Mouse (Mus musculus) kidney, postnatal 36 days (tissue): ENCODE data around the gene Pml.

Source experiments
- DNase-seq, 2 experiments: peaks; one replicate each; pipeline ENCODE4 v3.0.0; 2021 to 2022; ENCODE audit warnings: mixed read lengths in 2 of 2

The Pml gene

DNA sequence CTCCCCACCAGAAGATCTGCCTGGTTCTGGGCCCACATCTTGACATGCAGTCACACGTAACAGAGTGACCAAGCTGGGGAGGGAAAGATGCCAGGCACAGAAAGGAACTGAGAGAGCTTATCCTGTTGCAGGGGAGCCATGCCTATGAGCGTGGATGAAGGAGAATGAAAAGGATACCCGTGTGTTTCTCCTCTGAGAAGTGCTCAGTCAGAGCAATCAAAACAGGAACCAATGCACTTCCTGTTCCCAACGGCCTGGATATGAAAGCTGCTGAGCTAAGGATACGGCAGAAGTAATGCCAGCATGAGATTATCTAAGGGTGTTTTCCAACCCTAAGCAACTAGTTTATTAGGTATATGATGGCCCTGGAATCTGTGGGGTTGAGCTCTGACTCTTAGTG, 17.2 kb downstream of the Pml start:
- DNase-seq: peak in 1 of 2 experiments; percentile 16

DNA sequence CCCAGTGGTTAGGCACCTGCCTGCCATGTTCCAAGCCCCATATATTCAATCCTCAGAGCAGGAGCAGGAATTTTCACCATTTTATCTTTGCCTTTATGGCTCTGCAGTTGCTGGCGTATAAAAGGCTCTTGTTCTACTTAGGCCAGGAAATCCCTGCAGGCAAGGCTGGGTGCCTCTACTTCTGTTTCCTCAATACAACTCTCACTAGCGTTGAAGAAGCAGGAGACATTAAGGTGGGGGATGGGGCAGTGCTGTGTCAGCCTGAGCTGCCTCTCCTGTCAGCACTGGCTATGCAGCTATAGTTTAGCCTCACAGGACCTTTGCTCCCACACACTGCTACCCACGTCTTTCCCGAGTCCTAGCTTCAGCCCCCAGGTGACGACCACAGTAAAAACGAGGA, 17.8 kb downstream of the Pml start:
- peak in 1 of 2 experiments; percentile 17 for DNase-seq

DNA sequence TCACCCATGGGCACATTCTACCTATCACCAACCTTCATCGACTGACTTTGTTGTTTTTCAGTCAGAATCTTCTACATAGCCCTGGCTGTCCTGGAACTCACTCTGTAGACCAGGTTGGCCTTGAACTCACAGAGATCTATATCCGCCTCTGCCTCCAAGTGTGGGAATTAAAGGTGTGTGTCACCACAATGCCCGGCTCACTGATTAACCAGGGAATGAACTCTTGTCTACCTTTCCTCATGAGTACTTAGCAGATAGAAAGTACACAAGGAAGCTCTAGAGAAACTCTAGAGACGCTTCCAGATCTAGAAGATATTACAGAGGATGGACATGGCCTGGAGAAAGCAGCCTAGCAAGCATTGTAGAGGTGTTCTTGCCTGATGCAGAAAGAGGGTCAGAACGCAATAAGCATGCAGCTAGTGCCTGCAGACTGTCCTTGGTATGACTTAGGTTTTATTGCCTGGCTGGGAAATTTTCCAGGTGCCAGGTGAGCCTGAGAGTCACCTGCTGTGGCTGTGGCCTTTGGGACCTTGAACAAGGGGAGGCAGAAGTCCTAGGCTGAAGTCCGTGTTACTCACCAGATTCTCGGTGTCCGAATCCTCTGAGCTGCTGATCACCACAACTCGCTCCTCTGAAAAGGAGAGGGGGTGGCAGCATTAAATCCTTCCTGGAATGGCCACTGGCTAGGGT, 20.7 kb downstream of the Pml start:
- DNase-seq: peak; percentile 56 to 65

DNA sequence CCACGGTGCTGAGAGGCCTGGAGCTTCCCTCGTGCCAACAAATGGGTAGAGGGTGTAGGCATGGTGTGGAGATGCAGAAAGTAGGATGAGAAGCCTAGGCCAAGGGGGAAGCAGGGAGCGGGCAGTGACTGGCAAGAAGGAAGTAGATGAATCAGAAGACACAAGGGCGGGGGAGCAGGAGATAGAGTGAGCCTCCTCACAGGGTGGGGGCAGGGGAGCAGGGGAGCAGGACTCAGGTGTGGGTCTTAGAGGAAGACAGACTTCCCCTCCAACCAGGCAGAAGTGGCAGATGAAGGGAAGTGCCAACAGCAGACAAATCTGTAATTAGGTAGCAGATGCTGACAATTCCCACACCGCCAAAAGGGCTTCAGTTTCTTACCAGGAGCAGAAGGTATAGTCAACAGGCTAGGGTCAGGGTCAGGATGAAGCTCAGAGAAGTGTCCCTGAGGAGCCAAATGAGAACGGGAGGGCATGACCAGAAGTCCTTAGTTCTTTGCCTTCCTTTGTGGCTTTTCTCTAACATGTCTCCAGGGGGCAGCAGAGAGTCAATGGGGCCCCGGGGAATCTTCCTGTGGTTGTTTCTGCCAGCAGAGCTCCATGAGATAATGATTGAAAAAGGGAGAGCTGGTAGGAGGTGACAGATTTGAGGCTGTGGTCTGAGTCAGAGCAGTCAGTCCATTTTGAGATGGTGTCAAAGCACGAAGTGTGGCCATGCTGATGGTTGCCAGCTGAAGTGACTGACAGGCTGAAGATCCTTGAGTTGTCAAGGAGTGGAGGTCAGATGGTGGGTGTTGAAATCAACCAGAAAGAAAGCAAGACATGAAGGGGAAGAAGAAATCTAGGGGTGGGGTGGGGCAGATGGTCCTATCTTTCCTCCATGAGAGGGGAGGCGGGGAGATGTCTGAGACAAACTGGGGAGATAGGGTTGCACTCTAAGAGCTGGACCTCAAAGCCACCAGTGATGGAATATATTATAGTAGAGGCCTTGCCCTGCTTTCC, 23.4 kb downstream of the Pml start:
- DNase-seq: peak; percentile 38 to 77

DNA sequence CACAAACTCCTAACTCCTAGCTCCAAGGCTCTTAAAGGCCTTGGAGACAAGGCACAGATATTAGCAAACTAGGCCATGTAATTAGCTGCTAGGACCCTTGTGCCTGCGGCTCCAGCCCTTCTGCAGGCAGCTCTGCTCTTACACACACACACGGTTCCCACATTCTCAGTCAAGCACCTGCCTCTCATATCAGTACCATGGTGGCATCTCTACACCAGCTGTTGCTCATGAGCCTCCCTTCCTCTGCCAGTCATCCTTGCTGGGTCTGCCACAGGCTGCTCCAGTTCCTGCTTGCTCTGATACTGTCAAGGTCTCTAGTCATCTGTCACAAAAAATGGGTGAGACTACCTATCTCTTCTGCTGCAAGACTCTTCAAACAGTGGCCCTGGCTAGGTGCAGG, 25.2 kb downstream of the Pml start:
- no peak for DNase-seq

DNA sequence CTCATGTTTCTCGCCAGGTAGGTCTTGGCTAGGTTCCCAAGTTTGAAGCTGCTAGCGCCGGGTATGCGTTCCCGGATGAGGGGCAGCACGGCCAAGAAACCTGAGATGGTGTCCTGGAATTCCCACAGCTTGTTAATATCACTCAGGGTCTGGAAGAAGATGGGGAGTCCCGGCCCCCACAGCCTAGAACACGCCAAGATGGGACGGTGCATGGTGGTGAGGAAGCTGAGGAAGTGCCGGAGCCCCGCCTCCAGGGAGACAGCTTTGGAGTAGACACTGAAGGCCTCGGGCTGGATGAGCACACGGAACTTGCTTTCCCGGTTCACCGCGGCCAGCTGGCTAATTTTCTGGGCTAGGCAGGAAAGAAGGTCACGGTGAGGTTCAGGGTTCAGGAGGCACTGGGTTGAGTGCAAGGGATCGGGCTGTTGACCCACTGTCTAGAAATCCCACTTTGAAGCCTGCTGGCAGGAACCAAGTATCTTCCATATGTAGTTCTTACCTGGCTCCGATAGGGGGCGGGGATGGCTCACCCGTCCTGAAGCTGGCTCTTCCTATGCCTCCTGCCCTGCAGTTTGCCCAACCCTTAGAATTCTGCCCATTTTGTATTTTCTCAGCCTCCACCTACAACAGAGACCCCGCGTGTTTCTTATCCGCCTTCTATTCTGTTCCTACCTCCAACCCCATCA, 29.2 kb downstream of the Pml start:
- DNase-seq: peak; percentile 65 to 81

DNA sequence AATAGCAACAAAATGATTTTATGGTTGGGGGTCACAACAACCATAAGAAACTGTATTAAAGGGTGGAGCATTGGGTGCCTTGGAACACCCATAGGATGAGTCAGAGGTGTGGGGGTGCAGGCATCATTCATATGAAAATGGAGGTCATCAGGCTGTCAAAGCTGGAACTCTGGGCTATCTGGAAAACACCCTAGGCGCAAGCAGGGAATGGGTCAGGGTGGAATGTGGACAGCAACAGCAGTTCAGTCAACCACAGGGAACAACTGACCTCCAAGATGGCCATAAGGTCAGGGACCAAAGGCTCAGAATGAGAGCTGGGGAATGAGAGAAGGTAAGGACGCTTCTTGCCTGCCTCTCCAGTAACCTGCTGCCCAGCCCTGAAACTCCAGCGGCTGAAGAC, 31.0 kb downstream of the Pml start:
- no peak for DNase-seq

DNA sequence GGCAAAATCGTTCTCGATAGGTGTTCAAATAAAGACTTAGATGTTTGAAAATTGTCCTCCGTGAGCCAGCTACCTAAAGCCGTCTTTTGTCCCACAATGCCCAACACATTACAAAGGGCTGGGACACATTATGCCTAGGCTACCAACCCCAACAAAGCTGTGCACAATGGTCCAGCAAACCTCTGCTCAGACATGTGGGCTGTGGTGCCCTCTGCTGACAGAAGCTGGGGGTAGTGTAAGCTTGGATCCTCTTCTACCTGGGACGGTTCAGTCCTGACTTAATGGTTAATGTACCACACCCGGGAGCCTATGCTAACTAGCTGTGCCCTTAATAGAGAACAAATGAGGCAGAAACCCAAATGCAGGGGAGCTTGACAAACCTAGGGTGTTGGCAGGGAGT, 33.2 kb downstream of the Pml start:
- DNase-seq: peak; percentile 71 to 85

DNA sequence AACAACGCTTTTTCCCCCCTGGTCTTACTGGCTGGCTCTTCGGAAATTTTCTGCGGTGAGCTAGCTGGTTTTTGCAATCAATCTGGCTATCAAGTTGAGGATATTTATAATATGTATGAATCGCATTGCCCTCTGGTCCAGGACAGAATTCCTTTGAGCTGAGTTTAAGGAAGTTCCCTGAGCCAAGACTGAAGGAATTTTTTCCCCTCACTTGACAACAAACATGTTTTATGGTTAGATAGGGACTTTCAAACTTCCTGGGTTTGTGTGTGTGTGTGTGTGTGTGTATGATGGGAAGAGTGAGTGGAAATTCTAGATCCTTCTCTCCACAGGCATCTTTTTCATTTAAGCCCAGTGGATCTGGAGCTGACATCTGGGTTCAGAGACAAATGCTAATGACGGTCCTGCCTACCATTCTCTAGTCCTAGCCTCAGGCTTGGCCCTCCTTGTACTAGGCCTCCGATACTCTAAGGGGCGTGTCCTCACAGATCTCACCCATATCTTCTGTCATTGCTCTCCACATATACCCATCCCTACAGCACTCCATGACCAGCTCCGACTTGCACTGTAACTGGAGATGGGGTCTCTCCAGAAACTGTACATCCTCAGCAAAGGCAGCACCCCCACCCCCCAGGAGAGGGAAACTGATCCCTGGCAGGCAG, 34.9 kb downstream of the Pml start:
- DNase-seq: peak; percentile 68 to 77

DNA sequence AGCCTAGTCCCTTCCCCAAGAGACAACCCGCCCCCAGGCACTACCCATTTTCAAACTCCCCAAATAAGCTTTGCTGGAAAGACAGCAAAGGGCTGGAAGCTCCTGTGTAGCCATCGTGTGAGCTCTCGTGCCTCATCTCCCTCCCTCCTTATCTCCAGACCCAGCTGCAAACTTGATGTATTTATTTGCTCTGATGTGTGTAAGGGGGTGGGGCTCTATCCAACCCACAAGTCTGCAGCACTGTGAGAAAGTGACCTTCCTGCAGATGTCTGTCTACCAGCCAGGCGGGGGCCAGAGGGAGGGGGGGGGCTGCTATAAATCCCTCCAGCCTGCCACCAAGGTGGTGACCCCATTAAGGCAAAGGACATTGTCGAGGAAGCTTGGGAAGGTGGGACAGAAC, 35.7 kb downstream of the Pml start:
- DNase-seq: peak; percentile 47 to 56

DNA sequence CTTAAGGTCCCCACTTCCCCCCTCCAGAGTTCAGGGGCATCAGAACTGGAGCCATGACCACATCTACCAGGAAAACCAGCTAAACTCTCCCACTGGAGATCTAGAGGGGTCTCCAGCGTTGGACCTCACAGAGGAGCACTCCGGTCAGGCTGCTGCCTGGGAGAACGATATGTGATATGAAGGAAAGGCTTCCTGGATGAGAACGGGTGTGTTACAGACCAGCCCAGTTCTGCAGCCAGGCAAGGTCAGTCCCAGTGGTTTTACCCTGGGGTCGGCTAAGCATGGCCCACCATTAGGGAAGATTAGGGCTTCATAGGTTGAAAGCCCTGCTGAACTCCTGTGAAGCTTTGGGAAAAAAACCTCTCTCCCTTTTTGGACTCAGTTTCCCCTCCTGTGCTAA, 36.2 kb downstream of the Pml start:
- DNase-seq: no peak

DNA sequence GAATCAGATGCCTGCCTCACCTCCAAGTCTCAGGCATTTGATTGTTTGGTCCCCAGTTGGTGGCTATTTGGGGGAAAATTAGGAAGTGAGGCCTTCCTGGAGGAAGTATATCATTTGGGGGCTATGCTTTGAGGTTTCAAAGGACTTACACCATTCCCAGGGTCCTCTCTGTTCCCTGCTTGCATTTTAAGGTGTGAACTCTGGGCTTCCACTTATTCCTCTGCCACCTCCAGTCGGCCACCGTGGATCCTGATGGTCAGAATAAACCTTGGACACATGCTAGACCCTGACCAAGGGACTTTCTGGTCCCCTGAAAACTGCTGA, 39.3 kb downstream of the Pml start:
- no peak for DNase-seq

DNA sequence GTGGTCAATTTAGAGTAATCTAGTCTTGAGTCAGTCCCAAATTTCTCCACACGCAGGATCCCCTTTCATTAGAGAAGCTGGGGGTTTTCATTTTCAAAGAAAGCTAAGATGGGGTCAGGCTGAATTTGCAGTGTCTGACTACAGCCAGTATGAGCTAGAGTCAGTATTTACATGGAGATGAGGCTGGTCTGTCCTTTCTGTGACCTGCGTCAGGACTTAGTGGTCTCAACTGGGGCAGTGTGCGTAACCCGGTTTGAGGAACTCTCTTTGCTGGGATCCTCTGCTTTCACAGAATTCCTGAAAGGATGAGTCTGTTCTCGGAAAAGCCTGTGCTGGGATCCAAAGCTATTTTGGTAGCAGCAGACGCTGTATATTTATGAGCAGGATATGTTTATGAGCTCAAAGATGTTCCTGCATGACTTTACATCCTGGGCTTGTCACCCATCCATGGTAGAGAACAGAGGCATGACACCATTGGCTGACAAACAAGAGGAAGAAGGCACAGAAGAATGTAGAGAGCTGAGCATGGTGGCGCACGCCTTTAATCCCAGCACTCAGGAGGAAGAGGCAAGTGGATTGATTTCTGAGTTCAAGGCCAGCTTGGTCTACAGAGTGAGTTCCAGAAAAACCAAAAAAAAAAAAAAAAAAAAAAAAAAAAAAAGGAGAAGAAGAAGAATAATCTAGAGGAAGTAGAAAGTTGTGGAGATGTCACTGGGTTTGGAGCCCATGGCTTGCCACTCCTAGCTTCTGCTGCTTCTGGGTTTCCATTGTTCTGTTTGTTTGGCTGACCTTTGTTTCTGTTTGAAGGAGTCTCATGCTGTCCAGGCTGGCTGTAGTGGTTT, 39.9 kb downstream of the Pml start:
- DNase-seq: peak in 1 of 2 experiments; percentile 40

DNA sequence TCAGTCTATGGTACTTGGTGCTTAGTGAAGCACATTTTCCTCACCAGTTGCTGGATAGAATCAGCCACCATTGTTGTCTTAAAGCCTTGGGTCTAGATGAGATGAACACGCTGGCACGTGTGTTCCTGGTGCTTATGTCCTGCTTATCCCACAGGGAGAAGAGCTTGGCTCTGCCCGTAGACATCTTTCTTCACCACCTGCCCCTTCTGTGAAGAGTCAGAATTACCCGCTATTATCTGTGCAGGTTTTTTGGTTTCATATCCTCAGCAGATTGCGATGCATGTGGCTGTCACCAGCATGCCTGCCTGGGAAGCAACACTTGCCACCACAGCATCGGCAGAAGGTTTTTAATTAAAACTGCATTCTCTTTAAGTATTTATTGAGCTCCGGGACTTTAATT, 43.6 kb downstream of the Pml start:
- DNase-seq: no peak

DNA sequence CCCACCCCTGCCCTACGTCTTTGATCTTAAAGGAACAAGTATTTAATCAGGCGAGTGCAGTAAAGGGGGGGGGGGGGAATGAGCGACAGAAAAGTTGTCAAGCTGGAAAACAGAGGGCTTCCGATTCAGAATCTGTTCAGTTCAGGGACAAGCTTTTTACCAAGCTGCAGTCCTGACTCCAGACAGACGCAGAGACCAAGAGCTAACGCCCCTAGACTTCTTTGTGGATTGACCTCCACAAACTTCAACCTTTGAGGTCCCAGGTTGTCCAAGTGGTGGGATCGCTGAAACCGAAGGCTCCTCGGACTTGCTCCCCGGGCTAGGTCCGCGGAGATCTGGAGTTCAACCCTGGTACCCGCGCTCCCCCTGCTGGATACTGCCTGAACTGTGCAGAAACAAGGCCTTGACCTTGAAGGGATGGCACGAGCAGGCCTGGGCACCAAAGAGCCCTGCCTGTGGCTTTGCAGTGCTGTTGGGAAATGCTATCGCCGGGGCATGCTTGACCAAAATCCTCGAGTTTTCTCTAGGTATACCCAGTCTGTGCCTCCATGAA, 45.1 kb downstream of the Pml start:
- DNase-seq: peak; percentile 93 to 98

DNA sequence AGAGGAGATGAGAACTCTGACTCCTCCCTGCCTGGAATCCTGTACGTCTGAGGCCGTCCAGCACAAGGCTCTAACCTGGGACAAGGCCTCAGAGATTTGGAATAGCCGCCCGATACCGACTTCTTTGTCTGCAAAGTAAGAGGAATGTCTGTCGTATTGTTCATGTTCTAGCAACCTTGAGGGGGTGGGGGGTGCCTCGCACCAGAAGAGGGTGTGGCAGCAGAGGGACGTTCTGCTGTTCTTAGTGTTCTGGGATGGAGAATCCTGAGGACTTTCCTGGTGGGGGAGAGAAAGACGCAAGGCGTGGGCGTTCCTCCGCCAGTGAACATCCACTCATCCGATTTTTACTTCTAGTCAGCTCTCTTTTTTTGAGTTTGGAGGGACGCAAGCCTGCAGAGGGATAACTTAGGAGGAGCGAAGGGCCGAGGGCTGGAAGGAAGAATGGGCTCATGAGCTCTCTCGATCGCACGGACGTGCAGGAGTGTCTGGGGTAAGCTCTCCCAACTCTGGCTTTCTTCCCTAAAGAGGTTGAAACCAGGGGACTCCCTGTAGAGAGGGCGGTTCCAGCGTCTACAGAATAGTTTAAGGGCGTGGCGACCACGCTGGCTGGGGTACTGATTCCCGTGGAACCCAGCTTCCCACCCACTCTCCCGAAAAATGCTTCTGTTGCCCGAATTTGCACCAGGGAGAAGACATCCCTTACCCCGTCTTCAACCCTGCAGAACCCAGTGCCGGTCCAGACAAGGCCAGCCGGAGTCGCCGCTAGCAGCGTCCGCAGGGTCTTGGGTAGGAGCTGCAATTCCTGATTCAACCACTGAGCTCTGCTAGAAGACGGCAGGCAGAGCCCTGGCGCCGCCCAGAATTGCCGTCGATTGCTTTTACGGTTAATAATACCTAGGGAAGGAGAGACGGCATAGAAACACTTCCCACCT, 45.8 kb downstream of the Pml start, which contains the start of the genes Islr and Islr2:
Islr (minus strand) TSS at position 791 of the 932 bp plus-strand sequence.
Islr2 (minus strand) TSS at position 804 of the 932 bp plus-strand sequence.
- peak; percentile 82 to 88 for DNase-seq

DNA sequence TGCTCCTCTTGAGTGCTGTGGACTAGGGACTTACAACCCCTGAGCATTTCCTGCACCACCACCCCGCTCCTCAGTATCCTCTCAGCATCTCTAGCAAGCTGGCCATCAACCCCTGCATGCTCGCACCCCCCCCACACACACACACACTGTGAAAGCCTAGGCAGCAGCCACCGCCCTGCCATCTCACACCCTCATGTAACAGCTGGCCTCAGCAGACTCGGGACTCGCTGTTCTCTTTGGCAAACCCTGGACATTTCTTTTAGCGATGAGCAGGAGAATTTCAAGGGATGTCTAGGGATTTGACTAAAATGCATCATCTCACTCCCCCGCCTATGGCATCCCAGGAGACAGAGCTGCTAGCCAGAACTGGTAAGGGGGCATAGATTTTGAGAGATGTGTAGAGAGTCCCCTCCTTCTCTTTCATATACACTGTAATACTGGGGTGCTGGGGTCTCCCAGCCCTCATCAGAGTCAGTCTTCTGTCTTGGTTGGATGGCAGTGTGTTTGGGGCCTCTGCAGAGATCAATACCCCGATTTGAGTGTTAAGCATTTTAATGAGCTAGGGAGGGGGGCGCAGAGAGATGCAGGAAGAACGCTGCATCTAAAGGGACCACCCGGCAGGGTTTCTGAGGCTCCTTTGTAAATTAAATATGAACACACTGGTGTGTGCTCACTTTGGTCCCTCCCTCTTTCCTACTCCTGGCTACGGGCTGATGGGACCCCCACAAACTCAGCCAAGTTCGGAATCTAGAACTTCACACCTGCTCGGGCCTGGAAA, 46.7 kb downstream of the Pml start:
- no peak for DNase-seq

DNA sequence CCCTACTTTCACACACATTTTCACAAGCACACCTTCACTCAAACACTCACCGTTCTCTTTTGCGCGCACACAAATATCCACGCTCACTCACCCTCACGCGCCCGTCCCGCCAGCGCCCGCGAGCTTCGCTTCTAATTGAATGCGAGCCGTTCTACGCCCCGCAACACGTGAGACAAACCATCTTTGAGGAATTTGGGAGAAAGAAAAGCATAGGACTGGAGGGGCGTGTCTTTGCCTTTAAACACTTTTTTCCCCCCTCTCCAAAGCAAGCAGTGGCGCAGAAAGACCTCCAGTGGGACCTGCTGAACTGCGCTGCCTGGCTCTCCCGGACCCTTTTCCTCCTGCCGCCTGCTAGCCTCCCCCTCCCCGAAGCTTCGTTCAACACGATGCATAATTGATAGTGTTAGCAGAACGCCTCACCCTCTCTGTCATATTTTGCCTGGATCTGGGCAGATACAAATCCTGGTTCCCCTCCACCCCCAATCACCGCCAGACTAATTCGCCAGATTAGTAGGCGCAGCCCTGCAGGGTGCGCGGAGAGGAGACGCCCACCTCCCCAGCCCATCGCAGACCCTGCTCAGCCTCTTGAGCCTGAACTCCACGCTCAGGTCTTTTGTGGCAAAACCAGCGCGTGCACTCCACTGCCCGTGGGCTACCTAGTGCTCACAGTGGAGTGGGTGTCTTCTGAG, 47.6 kb downstream of the Pml start:
- DNase-seq: no peak
